Mouse (Mus musculus) MEL (cell line): ENCODE measurements at regions not wholly inside any gene's neighbourhood (a gene's known extent, or its start where the extent isn't known, plus 50 kb on each side); places are given as distances from the start of the nearest gene placed in this dataset.

Source experiments
- DNase-seq: peaks from one replicate; pipeline ENCODE4 v3.0.0; 2011; ENCODE audit warnings: low read depth, low spot score
- H3K27ac ChIP-seq: 2 replicates; pipeline ENCODE4 v1.5.1; 2012; ENCODE audit warnings: low read depth, mild to moderate bottlenecking, control low read depth, low read length, moderate library complexity; ENCODE audit not compliant: control insufficient read depth
- H3K27me3 ChIP-seq, 2 experiments: fragments of 150-350 bp in 1 of 2; sonication (generic) in 1 of 2; 2 replicates each; pipeline ENCODE4 v1.6.1; 2012; ENCODE audit warnings: low read length in 2 of 2, mild to moderate bottlenecking in 2 of 2, improper control_type of control experiment in 1 of 2, moderate library complexity in 1 of 2; ENCODE audit not compliant: insufficient read depth in 2 of 2, control insufficient read depth in 1 of 2
- H3K36me3 ChIP-seq, 2 experiments: 2 replicates each; pipeline ENCODE4 v1.6.1; 2012 to 2014; ENCODE audit warnings: low read length in 2 of 2, improper control_type of control experiment in 1 of 2, inconsistent platforms in 1 of 2, mild to moderate bottlenecking in 1 of 2; ENCODE audit not compliant: insufficient read depth in 2 of 2, control insufficient read depth in 1 of 2
- H3K4me1 ChIP-seq, 2 experiments: fragments of 150-350 bp in 1 of 2; sonication (generic) in 1 of 2; 2 replicates each; pipeline ENCODE4 v1.6.1; 2012; ENCODE audit warnings: low read length in 2 of 2, improper control_type of control experiment in 1 of 2, mild to moderate bottlenecking in 1 of 2; ENCODE audit not compliant: insufficient read depth in 2 of 2, control insufficient read depth in 1 of 2
- H3K4me3 ChIP-seq, 2 experiments: fragments of 150-350 bp in 1 of 2; sonication (generic) in 1 of 2; 2 replicates each; pipeline ENCODE4 v1.5.1; 2012; ENCODE audit warnings: low read depth in 2 of 2, low read length in 2 of 2, mild to moderate bottlenecking in 2 of 2, moderate library complexity in 2 of 2, control low read depth in 1 of 2, improper control_type of control experiment in 1 of 2; ENCODE audit not compliant: control insufficient read depth in 1 of 2, insufficient read depth in 1 of 2
- H3K79me2 ChIP-seq: 2 replicates; pipeline ENCODE4 v1.6.1; 2012; ENCODE audit warnings: mild to moderate bottlenecking, low read length, moderate library complexity; ENCODE audit not compliant: control insufficient read depth, poor library complexity, insufficient read depth
- H3K9ac ChIP-seq: 2 replicates; pipeline ENCODE4 v1.6.1; 2012; ENCODE audit warnings: low read depth, mild to moderate bottlenecking, control low read depth, low read length, moderate library complexity; ENCODE audit not compliant: control insufficient read depth, poor library complexity, severe bottlenecking
- H3K9me3 ChIP-seq: fragments of 150-350 bp; sonication (generic); replicated peaks from 2 replicates; pipeline ENCODE4 v1.6.1; 2012; ENCODE audit warnings: mild to moderate bottlenecking, low read length, improper control_type of control experiment, moderate library complexity; ENCODE audit not compliant: insufficient read depth
- CHD1 ChIP-seq: IDR thresholded peaks from 2 replicates; pipeline ENCODE4 v1.6.1; 2012; ENCODE audit warnings: low read depth, mild to moderate bottlenecking, inconsistent platforms, low read length, improper control_type of control experiment
- CHD2 ChIP-seq: IDR thresholded peaks from 2 replicates; pipeline ENCODE4 v1.6.1; 2011; ENCODE audit warnings: low read length, improper control_type of control experiment
- E2F4 ChIP-seq: IDR thresholded peaks from 2 replicates; pipeline ENCODE4 v1.6.1; 2011; ENCODE audit warnings: low read depth, low read length, improper control_type of control experiment, borderline replicate concordance
- ELF1 ChIP-seq: IDR thresholded peaks from 2 replicates; pipeline ENCODE4 v1.6.1; 2014; ENCODE audit warnings: low read depth, mild to moderate bottlenecking, inconsistent platforms, low read length, improper control_type of control experiment, moderate library complexity
- ETS1 ChIP-seq: IDR thresholded peaks from 2 replicates; pipeline ENCODE4 v1.6.1; 2012; ENCODE audit warnings: low read depth, mild to moderate bottlenecking, inconsistent platforms, low read length, improper control_type of control experiment, moderate library complexity
- GABPA ChIP-seq: IDR thresholded peaks from 2 replicates; pipeline ENCODE4 v1.6.1; 2012; ENCODE audit warnings: low read depth, mild to moderate bottlenecking, inconsistent platforms, low read length, improper control_type of control experiment, moderate library complexity
- GATA1 ChIP-seq: IDR thresholded peaks from 2 replicates; pipeline ENCODE4 v1.6.1; 2011; ENCODE audit warnings: low read depth, low read length, improper control_type of control experiment
- HCFC1 ChIP-seq: IDR thresholded peaks from 2 replicates; pipeline ENCODE4 v1.6.1; 2012; ENCODE audit warnings: low read depth, mild to moderate bottlenecking, inconsistent platforms, low read length, improper control_type of control experiment, moderate library complexity
- JUND ChIP-seq: IDR thresholded peaks from 2 replicates; pipeline ENCODE4 v1.6.1; 2011; ENCODE audit warnings: low read depth, mild to moderate bottlenecking, improper control_type of control experiment, low read length
- MAFK ChIP-seq: IDR thresholded peaks from 2 replicates; pipeline ENCODE4 v1.6.1; 2011; ENCODE audit warnings: low read depth, mild to moderate bottlenecking, low read length, improper control_type of control experiment, borderline replicate concordance
- MEF2A ChIP-seq: IDR thresholded peaks from 2 replicates; pipeline ENCODE4 v1.6.1; 2014; ENCODE audit warnings: low read depth, mild to moderate bottlenecking, inconsistent platforms, low read length, improper control_type of control experiment; ENCODE audit not compliant: poor library complexity, insufficient replicate concordance, severe bottlenecking; ENCODE audit errors: extremely low read depth
- MXI1 ChIP-seq: IDR thresholded peaks from 2 replicates; pipeline ENCODE4 v1.6.1; 2011; ENCODE audit warnings: mild to moderate bottlenecking, low read depth, low read length, improper control_type of control experiment
- MYB ChIP-seq: IDR thresholded peaks from 2 replicates; pipeline ENCODE4 v1.6.1; 2011; ENCODE audit warnings: mild to moderate bottlenecking, low read depth, low read length, improper control_type of control experiment
- NELFE ChIP-seq: IDR thresholded peaks from 2 replicates; pipeline ENCODE4 v1.6.1; 2011; ENCODE audit warnings: low read depth, low read length, improper control_type of control experiment
- POLR2A ChIP-seq, 2 experiments: IDR thresholded peaks; 2 replicates each; pipeline ENCODE4 v1.6.1; 2011 to 2012; ENCODE audit warnings: low read length in 2 of 2, mild to moderate bottlenecking in 2 of 2, control low read depth in 1 of 2, improper control_type of control experiment in 1 of 2, low read depth in 1 of 2, moderate library complexity in 1 of 2; ENCODE audit not compliant: control insufficient read depth in 1 of 2, insufficient read depth in 1 of 2, poor library complexity in 1 of 2
- POLR2AphosphoS2 ChIP-seq: IDR thresholded peaks from 2 replicates; pipeline ENCODE4 v1.6.1; 2011; ENCODE audit warnings: low read length, improper control_type of control experiment
- POLR2AphosphoS5 ChIP-seq: IDR thresholded peaks from 2 replicates; pipeline ENCODE4 v1.6.1; 2012; ENCODE audit warnings: low read depth, borderline replicate concordance, mild to moderate bottlenecking, inconsistent platforms, low read length, moderate library complexity, mixed read lengths
- RCOR1 ChIP-seq: IDR thresholded peaks from 2 replicates; pipeline ENCODE4 v1.6.1; 2012; ENCODE audit warnings: low read depth, mild to moderate bottlenecking, inconsistent platforms, low read length, improper control_type of control experiment
- SIN3A ChIP-seq: IDR thresholded peaks from 2 replicates; pipeline ENCODE4 v1.6.1; 2012; ENCODE audit warnings: low read length, improper control_type of control experiment, inconsistent platforms
- SMC3 ChIP-seq: IDR thresholded peaks from 2 replicates; pipeline ENCODE4 v1.6.1; 2011; ENCODE audit warnings: low read depth, low read length, improper control_type of control experiment
- TBP ChIP-seq: IDR thresholded peaks from 2 replicates; pipeline ENCODE4 v1.8.0; 2011; ENCODE audit warnings: low read depth, low read length, improper control_type of control experiment
- TCF12 ChIP-seq: IDR thresholded peaks from 2 replicates; pipeline ENCODE4 v1.6.1; 2014; ENCODE audit warnings: low read depth, mild to moderate bottlenecking, inconsistent platforms, low read length, improper control_type of control experiment, moderate library complexity
- UBTF ChIP-seq: IDR thresholded peaks from 2 replicates; pipeline ENCODE4 v1.6.1; 2012; ENCODE audit warnings: low read depth, mild to moderate bottlenecking, inconsistent platforms, low read length, improper control_type of control experiment, moderate library complexity, borderline replicate concordance; ENCODE audit not compliant: insufficient read depth
- USF1 ChIP-seq: IDR thresholded peaks from 2 replicates; pipeline ENCODE4 v1.6.1; 2014; ENCODE audit warnings: low read depth, mild to moderate bottlenecking, inconsistent platforms, low read length, improper control_type of control experiment, moderate library complexity
- USF2 ChIP-seq, 2 experiments: IDR thresholded peaks; 2 replicates each; pipeline ENCODE4 v1.6.1; 2011 to 2012; ENCODE audit warnings: improper control_type of control experiment in 2 of 2, low read length in 2 of 2, borderline replicate concordance in 1 of 2, inconsistent platforms in 1 of 2, low read depth in 1 of 2, mild to moderate bottlenecking in 1 of 2; ENCODE audit not compliant: insufficient read depth in 1 of 2
- ZC3H11A ChIP-seq: IDR thresholded peaks from 2 replicates; pipeline ENCODE4 v1.6.1; 2012; ENCODE audit warnings: low read depth, mild to moderate bottlenecking, inconsistent platforms, low read length, improper control_type of control experiment
- ZKSCAN1 ChIP-seq: IDR thresholded peaks from 2 replicates; pipeline ENCODE4 v1.6.1; 2012; ENCODE audit warnings: low read depth, mild to moderate bottlenecking, inconsistent platforms, low read length, improper control_type of control experiment, moderate library complexity
- ZMIZ1 ChIP-seq: IDR thresholded peaks from 2 replicates; pipeline ENCODE4 v1.6.1; 2012; ENCODE audit warnings: low read depth, mild to moderate bottlenecking, inconsistent platforms, low read length, improper control_type of control experiment, moderate library complexity
- ZNF384 ChIP-seq: IDR thresholded peaks from 2 replicates; pipeline ENCODE4 v1.6.1; 2012; ENCODE audit warnings: low read depth, mild to moderate bottlenecking, inconsistent platforms, low read length, improper control_type of control experiment

GRCm38 (mm10) chr17:52448701-52449100, 153.8 kb upstream of the Kcnh8 start:
- Histone ChIP-seq H3K4me3 (no peak overlapping the region), H3K36me3 (no peaks in the 10 kb centered on the region), H3K79me2 (no peaks in the 10 kb centered on the region), H3K4me1 (no peaks in the 10 kb centered on the region), H3K9ac (no peak overlapping the region)
- no peak for DNase-seq
- TF ChIP-seq GATA1: no peak
- no peak for TF ChIP-seq USF1
- TF ChIP-seq GABPA: no peak
- no peak for TF ChIP-seq ZKSCAN1
- TF ChIP-seq ZC3H11A: no peak
- TF ChIP-seq ELF1: no peak
- no peak for TF ChIP-seq TBP
- TF ChIP-seq JUND: no peak
- no peak for TF ChIP-seq E2F4
- TF ChIP-seq CHD2: no peak
- no peak for TF ChIP-seq NELFE
- no peak for TF ChIP-seq MAFK
- TF ChIP-seq TCF12: no peak
- TF ChIP-seq MEF2A: no peak
- no peak for TF ChIP-seq POLR2AphosphoS2
- TF ChIP-seq, all 39 proteins: peak for 0
- Histone ChIP-seq H3K9me3 (no peaks in the 10 kb centered on the region), H3K27me3 (no peaks in the 10 kb centered on the region), H3K27ac (no peak overlapping the region)

GRCm38 (mm10) chr17:52459303-52459996, 143.1 kb upstream of the Kcnh8 start:
- no peak for TF ChIP-seq ZMIZ1
- no peak for TF ChIP-seq ETS1
- TF ChIP-seq ZKSCAN1: no peak
- TF ChIP-seq USF2 (IDR thresholded peaks at IDR 0.05; ENCODE audit: borderline replicate concordance in 1 of 2, insufficient read depth in 1 of 2, low read depth in 1 of 2, low read length in 2 of 2): no peak
- no peak for TF ChIP-seq CHD1
- no peak for TF ChIP-seq POLR2AphosphoS2
- TF ChIP-seq HCFC1: no peak
- no peak for TF ChIP-seq MAFK
- TF ChIP-seq SMC3: no peak
- no peak for TF ChIP-seq RCOR1
- TF ChIP-seq POLR2AphosphoS5: no peak
- no peak for TF ChIP-seq NELFE
- TF ChIP-seq MYB: no peak
- no peak for TF ChIP-seq SIN3A
- TF ChIP-seq E2F4: no peak
- TF ChIP-seq POLR2A (IDR thresholded peaks at IDR 0.05; ENCODE audit: control insufficient read depth in 1 of 2, insufficient read depth in 1 of 2, low read depth in 1 of 2, low read length in 2 of 2, poor library complexity in 1 of 2): no peak
- no peak for TF ChIP-seq UBTF
- no peak for TF ChIP-seq ZC3H11A
- TF ChIP-seq ZNF384: no peak
- no peak for TF ChIP-seq MXI1
- Histone ChIP-seq H3K9me3 (no peaks in the 10 kb centered on the region), H3K9ac (no peak overlapping the region), H3K4me3 (no peak overlapping the region), H3K27me3 (no peaks in the 10 kb centered on the region), H3K27ac (no peak overlapping the region), H3K79me2 (no peaks in the 10 kb centered on the region), H3K36me3 (no peaks in the 10 kb centered on the region), H3K4me1 (no peaks in the 10 kb centered on the region)
- no peak for DNase-seq
